Mouse (Mus musculus): ENCODE data around the gene Gtf3c3.

The Gtf3c3 gene

DNA sequence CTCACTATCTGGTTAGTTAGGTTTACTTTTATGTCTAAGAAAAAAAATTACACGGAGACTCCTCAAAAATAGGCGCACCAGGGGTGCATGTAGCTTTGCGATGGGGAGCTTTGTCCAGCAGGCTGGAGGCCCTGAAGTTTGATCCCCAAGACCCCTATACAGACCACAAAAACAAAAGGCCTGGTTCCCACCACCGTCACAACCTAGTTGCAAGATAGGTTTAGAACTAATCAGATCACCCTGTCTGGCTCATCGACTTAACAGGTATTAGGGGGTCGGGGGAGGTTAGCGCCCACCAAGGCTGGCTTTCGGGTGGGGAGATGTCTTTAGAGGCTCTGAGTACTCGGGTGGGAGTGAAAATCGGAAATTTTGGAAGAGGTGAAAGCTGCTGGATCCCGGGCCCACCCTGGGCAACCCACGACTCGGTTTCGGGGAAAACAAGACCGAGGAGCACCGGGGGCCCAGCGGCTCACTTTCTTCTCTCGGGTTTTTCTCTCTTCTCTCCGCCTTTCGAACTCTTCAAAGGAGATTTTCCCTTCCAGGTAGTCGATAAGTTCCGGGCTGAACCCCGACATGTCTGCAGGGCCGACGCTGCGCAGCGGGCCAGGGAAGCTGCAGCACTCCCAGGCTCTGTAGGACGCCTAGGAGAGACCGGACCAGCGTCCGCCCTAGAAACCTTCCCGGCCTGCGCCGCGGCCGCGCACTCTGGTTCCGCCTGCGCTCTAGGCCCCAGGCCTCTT lies at the start of gene Gtf3c3:
Gene Gtf3c3 (minus strand): TSS at position 632 of the 740 bp plus-strand sequence.
- peak; percentile 56 to 80 for DNase-seq (ENCODE audit: low spot score in 2 of 2)

DNA sequence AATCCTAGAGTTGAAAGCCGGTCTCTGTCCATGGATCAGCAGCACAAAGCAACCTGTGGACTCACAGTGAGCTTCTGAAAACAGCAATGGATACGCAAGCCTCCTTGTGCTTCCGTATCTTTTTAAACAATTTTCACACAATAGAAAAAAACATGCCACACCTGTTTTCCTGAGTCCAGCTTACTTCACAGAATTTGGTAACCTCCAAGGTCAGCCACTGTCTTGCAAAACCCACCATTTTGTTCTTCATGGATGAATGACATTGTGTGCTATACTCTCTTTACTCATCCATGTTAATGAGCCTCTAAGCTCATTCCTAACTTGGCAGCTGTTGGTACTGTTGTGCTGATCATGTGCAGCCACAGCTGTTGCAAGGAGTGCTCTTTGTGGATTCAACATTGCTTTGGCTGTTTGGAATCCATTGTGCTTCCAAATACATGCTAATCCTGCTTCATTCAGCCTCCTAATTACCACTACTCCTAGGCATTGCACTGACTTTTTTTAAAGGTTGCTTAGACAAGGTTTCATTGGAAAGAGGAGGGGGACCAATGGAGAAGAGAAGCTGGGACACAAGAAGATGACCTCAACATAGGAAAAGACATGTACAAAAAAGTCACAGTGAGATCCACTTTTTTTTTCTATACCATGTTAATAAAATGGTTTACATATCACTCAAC lies 46.1 kb upstream of the Gtf3c3 start:
- DNase-seq (ENCODE audit: low spot score in 2 of 2) = no peak

- DNase-seq (ENCODE audit: low spot score in 2 of 2) = no peak
Measured at GRCm38 (mm10) chr1:54480491-54480890, 41.7 kb upstream of the Gtf3c3 start.

DNA sequence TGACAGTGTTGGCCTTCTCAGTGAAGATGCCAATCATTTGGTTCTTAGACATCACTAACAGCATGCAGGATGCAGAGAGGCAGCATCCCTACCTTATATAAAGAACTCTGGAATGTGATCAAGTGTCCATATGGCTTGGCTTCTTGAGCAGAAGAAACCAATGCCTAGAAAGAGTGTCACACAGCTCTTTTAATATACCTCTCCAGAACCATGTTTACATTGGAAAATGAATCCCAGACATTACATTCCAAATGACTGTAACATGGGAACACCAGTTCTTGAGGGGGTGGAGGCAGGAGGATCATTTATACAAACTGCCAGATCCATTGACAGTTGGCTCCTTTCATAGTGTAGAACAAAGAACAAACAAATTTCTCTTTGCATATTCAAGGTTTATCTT lies 29.9 kb upstream of the Gtf3c3 start:
- DNase-seq (ENCODE audit: low spot score in 2 of 2) = no peak

DNA sequence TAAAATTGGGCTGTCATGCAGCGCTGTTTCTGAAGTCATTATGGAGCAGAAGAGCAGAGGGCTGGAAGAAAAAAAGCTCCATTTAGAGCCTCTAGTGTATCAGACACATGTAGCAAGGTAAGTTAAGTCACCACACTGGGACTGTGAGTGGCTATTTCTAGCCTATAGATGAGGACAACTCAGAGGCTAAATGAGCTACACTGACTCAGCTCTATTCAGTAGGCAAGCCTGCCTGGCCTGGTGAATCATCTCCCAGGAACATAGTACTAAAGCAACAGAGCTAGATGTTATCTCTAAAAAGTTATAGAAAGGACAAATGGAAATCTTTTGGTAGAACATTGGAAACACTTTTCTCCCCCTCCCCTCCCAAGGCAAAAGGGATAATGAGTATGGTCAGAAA lies 28.6 kb upstream of the Gtf3c3 start:
- DNase-seq (ENCODE audit: low spot score in 2 of 2) = no peak

DNA sequence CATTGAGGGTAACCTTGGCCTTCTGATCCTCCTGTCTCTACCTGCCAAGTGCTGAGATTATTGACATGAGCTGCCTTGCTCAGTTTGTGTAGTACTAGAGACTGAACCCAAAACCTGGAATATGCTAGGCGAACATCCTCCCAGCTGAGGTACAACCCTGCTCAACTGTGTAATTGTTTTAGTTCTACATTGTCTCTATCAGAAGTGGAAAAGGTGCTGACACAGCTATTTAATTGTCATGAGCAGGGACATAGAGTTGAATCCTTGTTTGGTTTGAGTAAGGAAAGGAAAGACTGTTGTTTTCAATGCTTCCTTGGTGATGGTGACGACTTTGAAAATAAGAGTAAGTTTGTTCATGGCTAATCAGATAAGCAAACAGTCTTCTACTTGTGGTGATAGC lies 13.3 kb upstream of the Gtf3c3 start:
- DNase-seq (ENCODE audit: low spot score in 2 of 2) = no peak

DNA sequence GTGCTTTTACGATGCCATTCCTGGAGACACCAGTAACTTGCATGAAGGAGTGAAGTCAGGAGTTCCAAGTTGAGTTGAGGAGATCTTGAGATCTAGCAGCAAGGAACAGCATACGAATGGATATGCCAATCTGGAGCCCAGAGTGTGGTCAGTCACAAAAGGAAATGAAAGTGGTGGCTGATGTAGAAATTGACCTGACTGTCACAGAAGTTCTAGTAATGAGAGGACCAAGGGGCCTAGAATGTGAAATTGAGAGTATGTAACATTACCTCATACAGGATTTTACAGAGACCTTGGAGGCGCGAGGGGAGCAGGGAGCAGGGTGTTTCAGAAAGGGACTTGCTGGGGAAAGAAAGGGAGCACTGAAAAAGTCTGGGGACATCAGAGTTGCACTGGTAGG lies 10.1 kb upstream of the Gtf3c3 start:
- no peak for DNase-seq (ENCODE audit: low spot score in 2 of 2)

GRCm38 (mm10) chr1:54443641-54444040 lies 4.9 kb upstream of the Gtf3c3 start:
- DNase-seq (ENCODE audit: low spot score in 2 of 2) = no peak

DNA sequence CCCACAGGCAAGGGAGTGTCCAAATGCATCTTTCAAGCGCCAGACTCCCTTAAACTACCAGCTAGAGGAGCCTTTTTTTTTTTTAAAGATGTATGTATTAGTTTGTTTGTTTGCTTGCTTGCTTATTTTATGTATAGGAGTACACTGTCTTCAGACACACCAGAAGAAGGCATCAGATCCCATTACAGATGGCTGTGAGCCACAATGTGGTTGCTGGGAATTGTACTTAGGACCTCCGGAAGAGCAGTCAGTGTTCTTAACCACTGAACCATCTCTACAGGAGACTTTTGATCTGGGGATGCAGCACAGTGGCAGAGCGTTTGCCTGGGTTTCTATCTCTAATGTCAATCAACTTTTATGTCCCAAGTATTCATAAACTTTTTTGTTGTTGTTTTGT lies 307 bp upstream of the Gtf3c3 start:
- no peak for DNase-seq (ENCODE audit: low spot score in 2 of 2)

DNA sequence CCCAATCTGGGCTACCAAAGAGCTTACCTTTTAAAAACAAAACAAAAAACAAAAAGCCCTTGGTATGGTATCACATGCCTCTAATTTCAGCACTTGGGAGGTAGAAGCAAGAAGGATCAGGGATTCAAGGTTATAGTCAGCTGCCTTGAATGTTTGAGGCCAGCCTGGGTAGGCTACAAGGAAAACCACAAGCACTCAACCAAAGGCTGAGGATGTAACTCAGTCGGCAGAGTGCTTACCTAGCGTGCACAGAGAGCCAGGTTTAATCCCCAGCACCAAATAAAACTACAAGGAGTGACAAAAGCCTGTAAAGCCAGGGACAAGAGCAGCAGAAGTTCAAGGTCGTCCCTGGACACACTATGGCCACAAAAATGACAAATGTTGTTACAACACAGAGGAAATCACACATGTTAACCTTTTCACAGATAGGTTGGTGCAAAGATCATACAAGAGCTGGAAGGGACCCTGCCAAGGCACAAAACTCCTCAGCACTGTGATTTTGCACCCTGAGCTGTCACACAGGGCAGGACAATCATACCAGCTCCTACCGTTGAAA lies 16.5 kb downstream of the Gtf3c3 start:
- DNase-seq (ENCODE audit: low spot score in 2 of 2) = no peak

GRCm38 (mm10) chr1:54421670-54422069 lies 17.1 kb downstream of the Gtf3c3 start:
- peak in 1 of 2 experiments; percentile 7 for DNase-seq (ENCODE audit: low spot score in 2 of 2)

DNA sequence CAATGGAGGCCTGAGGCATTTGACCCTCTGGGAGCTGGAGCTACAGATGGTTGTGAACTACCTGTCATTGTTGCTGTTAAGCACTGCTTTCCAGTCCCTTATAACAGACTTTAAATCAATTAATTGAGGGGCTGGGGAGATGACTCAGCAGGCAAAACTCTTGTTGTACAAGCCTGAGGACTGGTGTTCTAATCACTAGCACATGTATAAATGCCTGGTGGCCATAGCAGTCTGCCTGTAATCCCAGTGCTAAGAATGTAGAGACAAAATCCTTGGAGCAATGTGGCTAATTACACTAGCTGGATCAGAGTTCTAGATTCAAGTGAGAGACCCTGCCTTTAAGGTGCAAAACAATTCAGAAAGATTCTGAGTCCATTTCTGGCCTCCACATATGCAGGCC lies 36.0 kb downstream of the Gtf3c3 start:
- no peak for DNase-seq (ENCODE audit: low spot score in 2 of 2)

DNA sequence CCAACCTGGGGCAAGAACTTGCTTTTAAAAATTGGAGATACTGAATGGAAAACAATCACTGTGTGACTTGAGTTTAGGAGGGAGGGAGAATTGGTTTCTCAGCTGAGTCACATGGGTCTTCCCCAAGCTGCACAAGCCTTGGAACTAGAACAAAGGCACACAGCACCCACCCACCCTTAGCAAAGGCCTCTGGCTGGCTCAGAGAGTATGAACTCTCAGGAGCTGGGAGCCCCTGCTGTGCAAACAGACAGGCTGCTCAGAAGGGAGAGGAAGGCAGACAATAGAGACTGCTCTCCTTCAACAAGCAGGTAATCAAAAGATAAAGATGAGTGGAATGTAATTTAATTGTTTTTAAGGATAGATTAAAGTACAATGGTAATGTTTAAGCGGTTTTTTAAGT lies 54.5 kb downstream of the Gtf3c3 start:
- DNase-seq (ENCODE audit: low spot score in 2 of 2) = no peak

DNA sequence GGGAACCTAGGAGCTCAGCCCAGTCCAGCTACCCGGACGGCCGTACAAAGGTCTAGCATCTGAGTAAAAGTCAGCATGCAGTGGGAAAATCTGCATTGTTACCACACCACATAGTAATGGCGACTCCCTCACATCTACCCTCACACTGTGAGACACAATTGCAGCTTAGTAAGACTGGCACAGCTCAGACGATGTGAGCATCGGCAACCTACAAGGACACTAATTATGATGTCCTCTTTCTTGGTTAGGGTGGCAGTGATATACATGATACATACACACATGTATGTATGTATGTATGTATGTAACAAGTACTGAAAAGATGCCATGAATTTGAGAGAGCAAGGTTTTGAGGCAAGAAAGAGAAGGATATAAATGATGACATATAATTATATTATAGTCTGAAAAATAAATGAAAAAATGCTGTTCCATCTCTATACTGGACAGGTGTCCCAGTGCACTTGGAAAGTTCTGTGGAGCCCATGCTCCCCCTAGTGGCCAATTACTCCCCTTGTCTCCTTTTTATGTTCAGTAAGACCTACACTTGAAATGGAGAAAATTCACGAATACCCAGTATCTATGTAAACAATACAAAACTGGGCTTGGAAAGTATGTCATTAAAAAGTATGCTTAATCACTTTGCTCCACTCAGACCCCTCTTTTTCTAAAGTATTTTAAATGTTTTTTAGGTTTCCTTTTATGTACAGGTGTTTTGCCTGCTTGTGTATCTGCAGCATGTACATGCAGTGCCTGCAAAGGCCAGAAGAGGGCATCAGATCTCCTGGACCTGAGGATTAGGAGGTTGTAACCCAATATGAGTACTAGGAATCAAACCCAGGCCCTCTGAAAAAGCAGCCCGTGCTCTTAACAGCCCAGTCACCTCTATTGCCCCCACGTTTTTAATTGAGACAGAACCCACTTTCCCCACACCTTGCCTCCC lies 57.5 kb downstream of the Gtf3c3 start:
- DNase-seq (ENCODE audit: low spot score in 2 of 2) = peak; percentile 21 to 67

DNA sequence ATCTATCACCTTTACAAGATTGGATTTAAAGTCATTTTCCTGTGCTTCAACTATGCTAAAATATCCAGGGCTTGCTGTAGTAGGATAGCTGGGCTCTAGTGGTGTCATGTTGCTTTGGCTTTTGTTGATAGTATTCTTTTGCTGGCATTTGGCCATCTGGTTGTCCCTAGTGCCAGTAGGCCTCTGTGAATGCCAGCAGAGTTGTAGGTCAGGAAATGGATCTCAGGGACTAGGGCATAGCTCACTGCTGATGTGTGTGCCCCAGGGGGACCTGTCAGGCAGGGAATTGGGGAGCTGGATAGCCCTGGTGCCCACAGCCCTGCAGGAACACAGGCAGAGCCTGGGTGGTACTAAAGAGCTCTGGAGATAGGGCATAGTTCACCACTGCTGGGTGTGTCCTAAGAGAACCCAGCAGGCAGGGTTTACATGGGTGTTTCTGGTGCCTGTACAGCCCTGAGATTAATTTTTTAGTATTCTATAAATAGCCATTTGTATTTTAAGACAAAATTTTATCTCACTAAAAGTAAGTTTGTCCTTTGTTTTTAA lies 61.2 kb downstream of the Gtf3c3 start:
- no peak for DNase-seq (ENCODE audit: low spot score in 2 of 2)

DNA sequence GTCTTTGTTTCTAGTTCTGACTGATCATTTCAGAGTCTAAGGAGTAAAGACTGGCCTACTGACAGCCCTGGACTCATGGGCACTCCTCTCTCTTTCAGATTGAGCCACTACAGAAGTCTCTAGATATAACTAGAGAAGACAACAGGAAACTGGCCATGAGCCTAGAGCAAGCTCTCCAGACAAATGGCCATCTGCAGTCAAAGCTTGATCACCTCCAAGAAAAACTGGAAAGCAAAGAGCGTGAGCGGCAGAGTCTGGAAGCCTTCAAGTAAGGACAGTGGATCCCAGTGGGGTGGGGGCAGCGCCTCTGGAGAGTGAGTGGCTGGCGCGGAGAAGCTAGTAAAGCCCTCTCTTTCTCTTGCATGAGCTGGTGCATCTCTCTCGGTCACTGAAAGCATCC lies 82.2 kb downstream of the Gtf3c3 start:
- DNase-seq (ENCODE audit: low spot score in 2 of 2) = no peak

DNA sequence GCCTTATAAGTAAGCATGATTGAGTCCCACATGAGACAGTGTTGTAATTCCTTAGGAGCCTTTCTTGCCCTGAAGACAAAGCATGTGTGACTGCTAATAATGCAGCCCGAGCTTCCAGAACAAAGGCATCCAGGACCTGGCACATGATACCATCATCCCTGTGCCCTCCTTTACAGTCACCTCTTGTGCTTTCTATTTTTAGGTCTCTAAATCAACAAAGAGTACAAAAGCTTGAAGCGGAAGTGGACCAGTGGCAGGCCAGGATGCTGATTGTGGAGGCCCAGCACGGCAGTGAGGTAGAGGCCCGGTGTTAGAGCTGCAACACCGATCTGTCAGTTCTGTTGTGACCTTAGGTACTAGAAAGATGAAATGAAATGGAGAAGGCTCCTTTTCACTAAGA lies 83.3 kb downstream of the Gtf3c3 start:
- no peak for DNase-seq (ENCODE audit: low spot score in 2 of 2)

DNA sequence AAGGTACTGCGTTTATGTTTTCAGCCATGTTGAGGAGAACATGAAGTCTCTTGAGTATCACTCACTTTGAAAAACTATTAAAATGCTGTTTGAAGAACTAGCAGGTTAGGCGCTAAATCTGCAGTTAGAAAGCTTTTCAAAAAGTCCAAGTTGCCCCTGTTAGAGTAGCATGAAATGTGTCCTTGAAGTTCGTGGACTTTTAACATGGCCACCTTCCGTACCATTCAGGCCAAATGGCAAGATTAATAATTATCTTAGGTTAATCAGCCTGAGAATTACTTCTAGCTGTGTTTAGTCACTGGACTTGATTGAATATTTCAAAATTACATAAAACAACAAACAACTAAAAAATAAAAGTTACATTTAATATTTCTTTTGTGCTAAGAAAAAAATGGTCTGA lies 84.0 kb downstream of the Gtf3c3 start:
- DNase-seq (ENCODE audit: low spot score in 2 of 2) = no peak

Measured in thymus, postnatal 10 days (tissue).